Mouse (Mus musculus): ENCODE measurements at regions not wholly inside any gene's neighbourhood (a gene's known extent, or its start where the extent isn't known, plus 50 kb on each side); places are given as distances from the start of the nearest gene placed in this dataset.
A peak's percentile ranks its signal among the peaks of the same experiment; 100 is the strongest.

DNA sequence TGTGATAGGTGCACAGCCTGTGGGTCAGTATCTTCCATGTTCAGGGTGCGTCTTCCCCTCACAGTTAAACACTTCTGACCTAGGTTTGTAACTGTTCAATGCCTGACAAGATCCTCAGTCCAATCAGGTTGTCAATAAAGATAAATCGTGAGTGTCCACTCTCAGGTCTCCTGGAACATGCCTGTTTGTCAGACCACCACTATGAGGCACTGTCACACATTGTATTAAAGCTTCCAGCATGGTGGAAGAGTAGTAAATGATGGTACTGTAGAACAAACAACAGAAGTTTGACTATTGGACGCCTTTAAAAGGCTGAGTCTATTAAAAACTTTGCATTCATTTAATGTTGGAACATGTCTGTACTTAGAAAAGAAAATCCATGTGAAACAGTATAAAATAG is 249.6 kb upstream of the Nlrp1b start:
- TF ChIP-seq EP300 (IDR thresholded peaks at IDR 0.05; ENCODE audit: insufficient read depth, low read depth, low read length) = no peak
- peak; percentile 45 for TF ChIP-seq CTCF (IDR thresholded peaks at IDR 0.05)
- TF ChIP-seq POLR2A (IDR thresholded peaks at IDR 0.05; ENCODE audit: insufficient read depth, low read depth, low read length) = no peak

Measured in heart, adult 2 months (tissue).